Mouse (Mus musculus): ENCODE data around the gene Elf2.

DNA sequence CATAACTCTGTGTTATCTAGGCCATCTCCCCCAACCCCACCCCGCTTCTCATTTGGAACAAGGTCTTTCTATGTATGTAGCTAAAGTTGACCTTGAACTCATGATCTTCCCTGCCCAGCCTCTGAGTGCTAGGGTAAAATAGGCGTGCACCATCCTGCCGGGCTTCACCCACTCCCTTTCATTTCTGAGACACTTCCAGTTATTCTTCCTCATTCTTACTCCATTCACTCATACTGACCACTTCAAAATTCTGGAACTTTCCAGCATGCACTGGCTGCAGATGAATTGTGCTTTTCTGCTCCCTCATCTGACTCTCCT lies 46.6 kb upstream of the Elf2 start:
- TF ChIP-seq GATA1 (IDR thresholded peaks at IDR 0.05; ENCODE audit: borderline replicate concordance, low read length) (no peak), FLI1 (IDR thresholded peaks at IDR 0.05; ENCODE audit: low read length) (no peak)

Measured in megakaryocyte, embryonic 14.5 days (primary cell).